In genomic region chr5:115489699-115490637, GRCm38 (mm10) we compare ENCODE assay signal across 8 mouse cellular contexts. TPM values are rescaled to one million over a fixed set of nuclear protein-coding genes. Genes with fewer than 3 reads are reported as not detected.
A peak's percentile ranks its signal among the peaks of the same experiment; 100 is the strongest.
DNase-seq lines count a peak whose midpoint lies in the region; ATAC-seq and TF ChIP-seq lines count a peak whose summit lies in the region.

No protein-coding gene starts in this region.

- peak overlapping the region; percentile 72 for H3K9ac ChIP-seq in lung, postnatal 0 days (replicated peaks; ENCODE audit: low read depth)

- TF ChIP-seq CTCF in cerebellum, adult 2 months (IDR thresholded peaks at IDR 0.05; ENCODE audit: borderline replicate concordance, insufficient read depth, low read depth, low read length): no peak
- TF ChIP-seq CTCF in lung, postnatal 0 days (IDR thresholded peaks at IDR 0.05): no peak

- TF ChIP-seq EP300 in lung, postnatal 0 days (IDR thresholded peaks at IDR 0.05): no peak; the same call in 1 of the 2 replicates

- no peaks in the 10 kb centered on the region for H3K36me3 ChIP-seq in hindbrain, embryonic 10.5 days
- no peaks in the 10 kb centered on the region for H3K36me3 ChIP-seq in lung, postnatal 0 days (ENCODE audit: insufficient read depth, low read length)

- peak overlapping the region; percentile 58 for H3K4me3 ChIP-seq in cerebellum, adult 2 months (replicated peaks; ENCODE audit: insufficient read depth, low read depth, low read length)
- peak overlapping the region; percentile 50 for H3K4me3 ChIP-seq in hindbrain, embryonic 10.5 days
- peak overlapping the region; percentile 36 for H3K4me3 ChIP-seq in lung, postnatal 0 days (ENCODE audit: low read depth, low read length)

- under 1% methylated on average over 50 of the region's 50 CpGs for WGBS in cerebellum, adult 2 months
- under 1% methylated on average over 50 of the region's 50 CpGs for WGBS in hindbrain, embryonic 10.5 days
- WGBS in lung, postnatal 0 days: 1% methylated on average over 50 of the region's 50 CpGs

- peak; percentile 94 for TF ChIP-seq POLR2A in cerebellum, adult 2 months (IDR thresholded peaks at IDR 0.05; ENCODE audit: borderline replicate concordance, insufficient read depth, low read length)

- H3K27me3 ChIP-seq in cerebellum, adult 2 months (ENCODE audit: control insufficient read depth, insufficient read depth, low read length): no peaks in the 10 kb centered on the region
- H3K27me3 ChIP-seq in hindbrain, embryonic 10.5 days (ENCODE audit: insufficient read depth, poor library complexity, severe bottlenecking): no peaks in the 10 kb centered on the region
- H3K27me3 ChIP-seq in lung, postnatal 0 days (replicated peaks; ENCODE audit: insufficient read depth, low read length): no peaks in the 10 kb centered on the region

- peaks cover 8% of the 10 kb centered on the region; the same call in 1 of the 2 replicates for H3K4me1 ChIP-seq in cerebellum, adult 2 months (ENCODE audit: control insufficient read depth, insufficient read depth, low read length)
- peaks cover 40% of the 10 kb centered on the region for H3K4me1 ChIP-seq in hindbrain, embryonic 10.5 days (replicated peaks)
- peaks cover 9% of the 10 kb centered on the region; the same call in 1 of the 2 replicates for H3K4me1 ChIP-seq in lung, postnatal 0 days (ENCODE audit: insufficient read depth, low read depth, low read length)

- H3K4me2 ChIP-seq in lung, postnatal 0 days (replicated peaks; ENCODE audit: low read depth, low read length): peak overlapping the region; percentile 63

- peak overlapping the region; percentile 98 for H3K27ac ChIP-seq in cerebellum, adult 2 months (ENCODE audit: insufficient read depth, low read length)
- peak overlapping the region; percentile 100 for H3K27ac ChIP-seq in hindbrain, embryonic 10.5 days
- H3K27ac ChIP-seq in lung, postnatal 0 days (ENCODE audit: low read length): peak overlapping the region; percentile 100

- ATAC-seq in lung, postnatal 0 days: peak; percentile 84

- peak; percentile 98 for DNase-seq in MEL-GATA-1-ER (ENCODE audit: extremely low read depth, low read depth)
- peak; percentile 93 to 96 for DNase-seq in cerebellum, adult 2 months
- DNase-seq in forelimb bud, embryonic 11.5 days (ENCODE audit: low read depth, low spot score): peak; percentile 94
- peak; percentile 91 for DNase-seq in hindbrain, embryonic 10.5 days (ENCODE audit: low spot score)
- DNase-seq in layer of hippocampus, adult 9-11 months: peak; percentile 91
- DNase-seq in lung, postnatal 0 days (ENCODE audit: low spot score): peak; percentile 94
- peak; percentile 82 for DNase-seq in ovary, postnatal 14 days (ENCODE audit: low spot score)
- DNase-seq in thymus, postnatal 14 days: peak; percentile 85

- no peaks in the 10 kb centered on the region for H3K9me3 ChIP-seq in hindbrain, embryonic 10.5 days
- no peaks in the 10 kb centered on the region for H3K9me3 ChIP-seq in lung, postnatal 0 days (ENCODE audit: low read length)

RNA-seq across cellular contexts. Expression of gene Sirt4, which starts 5.4 kb away (rescaled TPM):
- 114 and 122 TPM in 2 replicates for polyA plus RNA-seq in cerebellum, adult 2 months (2012; rRNA removed)
- polyA plus RNA-seq in hindbrain, embryonic 10.5 days (2016; fragmentation: Nextera tagmentation; extraction: Ambion mirVana): 17.2 and 17.3 TPM in 2 replicates
- 15.7 and 18.0 TPM in 2 replicates for polyA plus RNA-seq in lung, postnatal 0 days (2015; fragmentation: Nextera tagmentation; extraction: Ambion mirVana)

RNA-seq across cellular contexts. Expression of gene Pxn, which starts 16.5 kb away (rescaled TPM):
- 194 and 240 TPM in 2 replicates for polyA plus RNA-seq in cerebellum, adult 2 months (2012; rRNA removed)
- polyA plus RNA-seq in hindbrain, embryonic 10.5 days (2016; fragmentation: Nextera tagmentation; extraction: Ambion mirVana): 32.6 and 42.6 TPM in 2 replicates
- 56.4 and 59.3 TPM in 2 replicates for polyA plus RNA-seq in lung, postnatal 0 days (2015; fragmentation: Nextera tagmentation; extraction: Ambion mirVana)

RNA-seq across cellular contexts. Expression of gene Pla2g1b, which starts 23.9 kb away (rescaled TPM):
- polyA plus RNA-seq in cerebellum, adult 2 months (2012; rRNA removed): not detected in 2 replicates
- 0.51 TPM in 1 of 2 replicates, not detected in the other for polyA plus RNA-seq in hindbrain, embryonic 10.5 days (2016; fragmentation: Nextera tagmentation; extraction: Ambion mirVana)
- polyA plus RNA-seq in lung, postnatal 0 days (2015; fragmentation: Nextera tagmentation; extraction: Ambion mirVana): 70.5 and 71.7 TPM in 2 replicates

Comparison
In these comparisons a context has a peak if more than half of its experiments do, and no peak if none do; other contexts are left out.
1. Peak in every context shown above with its lines: DNase-seq, ATAC-seq, H3K4me3 ChIP-seq and H3K27ac ChIP-seq.
2. RNA of gene Pla2g1b, which starts 23.9 kb away (polyA plus RNA-seq): 70.5 to 71.7 TPM in lung, postnatal 0 days; 0.51 TPM in hindbrain, embryonic 10.5 days and not detected in cerebellum, adult 2 months; every median in the first group is over 10 times any median in the second.